Mouse (Mus musculus): Measurements from ENCODE around the gene Cyp46a1. TPM values are rescaled to one million over a fixed set of nuclear protein-coding genes. Genes with fewer than 3 reads are reported as not detected.

Gene Cyp46a1
- polyA plus RNA-seq, 1 experiment from 2014 or later, result 0.09 TPM

- no peak overlapping the region for H3K27ac ChIP-seq (replicated peaks)
- no peaks in the 10 kb centered on the region for H3K4me1 ChIP-seq (replicated peaks)
- H3K4me3 ChIP-seq (replicated peaks), result no peak overlapping the region
- 54% methylated on average over 7 of the region's 7 CpGs for WGBS (ENCODE audit: insufficient replicate concordance)
- ATAC-seq (ENCODE audit: insufficient read depth), result no peak
- H3K9ac ChIP-seq, result no peak overlapping the region
- H3K9me3 ChIP-seq (replicated peaks), result no peaks in the 10 kb centered on the region
- no peaks in the 10 kb centered on the region for H3K27me3 ChIP-seq
- H3K36me3 ChIP-seq (replicated peaks), result no peaks in the 10 kb centered on the region
- no peak overlapping the region for H3K4me2 ChIP-seq
Measured at GRCm38 (mm10) chr12:108365868-108366267, 31.7 kb downstream of the Cyp46a1 start.

GRCm38 (mm10) chr12:108367909-108368308 is 33.7 kb downstream of the Cyp46a1 start:
- H3K4me3 ChIP-seq (replicated peaks), result no peak overlapping the region
- H3K9ac ChIP-seq, result no peak overlapping the region
- H3K4me1 ChIP-seq (replicated peaks), result no peaks in the 10 kb centered on the region
- H3K4me2 ChIP-seq, result no peak overlapping the region
- no peak for ATAC-seq (ENCODE audit: insufficient read depth)
- H3K27ac ChIP-seq (replicated peaks), result no peak overlapping the region
- 57% methylated on average over 2 of the region's 2 CpGs for WGBS (ENCODE audit: insufficient replicate concordance)
- H3K36me3 ChIP-seq (replicated peaks), result no peaks in the 10 kb centered on the region
- H3K9me3 ChIP-seq (replicated peaks), result no peaks in the 10 kb centered on the region
- H3K27me3 ChIP-seq, result no peaks in the 10 kb centered on the region

GRCm38 (mm10) chr12:108368921-108369320 is 34.7 kb downstream of the Cyp46a1 start:
- ATAC-seq (ENCODE audit: insufficient read depth), result no peak
- Histone ChIP-seq H3K9ac (no peak overlapping the region), H3K27me3 (no peaks in the 10 kb centered on the region), H3K4me1 (replicated peaks) (no peaks in the 10 kb centered on the region), H3K4me3 (replicated peaks) (no peak overlapping the region), H3K36me3 (replicated peaks) (no peaks in the 10 kb centered on the region), H3K9me3 (replicated peaks) (no peaks in the 10 kb centered on the region), H3K27ac (replicated peaks) (no peak overlapping the region), H3K4me2 (no peak overlapping the region)
- WGBS (ENCODE audit: insufficient replicate concordance), result 45% methylated on average over 5 of the region's 5 CpGs

DNA sequence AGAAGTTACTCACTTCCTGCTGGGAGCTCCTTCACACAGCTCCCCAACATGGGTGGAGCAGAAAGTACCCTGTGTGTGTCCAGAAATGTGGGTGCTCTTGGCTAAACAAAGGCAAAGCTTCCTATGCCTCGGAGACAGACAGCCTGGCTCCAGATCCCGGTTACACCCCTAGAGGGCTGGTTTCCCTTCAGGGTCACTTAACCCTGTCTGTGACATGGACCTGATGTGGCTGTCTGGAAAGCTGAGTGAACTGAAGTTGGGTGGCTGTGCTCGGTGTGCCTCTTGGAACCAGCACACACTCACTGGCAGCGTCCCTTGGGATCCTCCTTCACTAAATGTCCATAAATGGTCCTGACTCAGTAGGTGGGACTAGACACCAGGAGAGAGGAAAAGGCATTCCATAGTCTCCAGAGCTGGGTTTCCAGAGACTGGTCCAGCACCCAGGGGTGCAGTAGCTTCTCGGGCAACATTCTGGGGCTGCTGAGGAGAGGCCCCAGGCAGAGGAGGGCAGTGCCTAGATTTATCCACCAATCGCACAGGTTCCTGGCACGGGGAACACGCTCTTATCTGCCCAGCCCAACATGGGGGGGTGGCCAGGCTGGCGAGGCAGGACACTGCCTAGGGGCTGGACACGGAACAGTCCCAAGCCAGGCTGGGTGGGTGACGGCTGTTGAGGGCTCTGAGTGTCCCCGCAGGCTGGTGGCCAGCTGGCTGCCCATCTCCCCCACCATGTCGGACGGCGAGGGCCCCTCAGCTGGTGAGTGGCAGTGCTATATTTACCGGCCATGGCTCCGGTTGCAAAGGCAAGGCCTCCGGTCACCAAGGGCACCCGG is 36.6 kb downstream of the Cyp46a1 start, which contains the start of gene Eml1:
TSS of gene Eml1 (plus strand) at position 362 of the 833 bp plus-strand sequence.
- H3K4me2 ChIP-seq, result no peak within 1 kb of the TSS
- H3K9ac ChIP-seq, result no peak within 1 kb of the TSS
- H3K36me3 ChIP-seq (replicated peaks), result no peaks in the 10 kb centered on the region
- H3K27me3 ChIP-seq, result no peaks in the 10 kb centered on the region
- no peak within 1 kb of the TSS for H3K27ac ChIP-seq (replicated peaks)
- no peaks in the 10 kb centered on the region for H3K4me1 ChIP-seq (replicated peaks)
- WGBS (ENCODE audit: insufficient replicate concordance), result 41% methylated on average over 19 of the region's 19 CpGs
- no peaks in the 10 kb centered on the region for H3K9me3 ChIP-seq (replicated peaks)
- ATAC-seq (ENCODE audit: insufficient read depth), result peak; percentile 51; the same call in 1 of the 2 replicates
- H3K4me3 ChIP-seq (replicated peaks), result no peak within 1 kb of the TSS

- no peak overlapping the region for H3K27ac ChIP-seq (replicated peaks)
- WGBS (ENCODE audit: insufficient replicate concordance), result 48% methylated on average over 6 of the region's 6 CpGs
- no peak overlapping the region for H3K4me2 ChIP-seq
- H3K9me3 ChIP-seq (replicated peaks), result no peaks in the 10 kb centered on the region
- ATAC-seq (ENCODE audit: insufficient read depth), result no peak
- no peak overlapping the region for H3K9ac ChIP-seq
- H3K4me1 ChIP-seq (replicated peaks), result no peaks in the 10 kb centered on the region
- no peaks in the 10 kb centered on the region for H3K36me3 ChIP-seq (replicated peaks)
- no peak overlapping the region for H3K4me3 ChIP-seq (replicated peaks)
- H3K27me3 ChIP-seq, result no peaks in the 10 kb centered on the region
Measured at GRCm38 (mm10) chr12:108371429-108371765, 37.2 kb downstream of the Cyp46a1 start.

- no peak overlapping the region for H3K27ac ChIP-seq (replicated peaks)
- no peak overlapping the region for H3K4me2 ChIP-seq
- WGBS (ENCODE audit: insufficient replicate concordance), result 73% methylated on average over 17 of the region's 17 CpGs
- H3K4me1 ChIP-seq (replicated peaks), result no peaks in the 10 kb centered on the region
- no peak overlapping the region for H3K4me3 ChIP-seq (replicated peaks)
- H3K27me3 ChIP-seq, result no peaks in the 10 kb centered on the region
- no peak overlapping the region for H3K9ac ChIP-seq
- H3K9me3 ChIP-seq (replicated peaks), result no peaks in the 10 kb centered on the region
- no peak for ATAC-seq (ENCODE audit: insufficient read depth)
- H3K36me3 ChIP-seq (replicated peaks), result no peaks in the 10 kb centered on the region
Measured at GRCm38 (mm10) chr12:108372241-108372640, 38.1 kb downstream of the Cyp46a1 start.

GRCm38 (mm10) chr12:108373611-108374010 is 39.4 kb downstream of the Cyp46a1 start:
- no peaks in the 10 kb centered on the region for H3K4me1 ChIP-seq (replicated peaks)
- no peak overlapping the region for H3K4me2 ChIP-seq
- H3K27me3 ChIP-seq, result no peaks in the 10 kb centered on the region
- H3K9ac ChIP-seq, result no peak overlapping the region
- no peak overlapping the region for H3K27ac ChIP-seq (replicated peaks)
- no peaks in the 10 kb centered on the region for H3K36me3 ChIP-seq (replicated peaks)
- H3K9me3 ChIP-seq (replicated peaks), result no peaks in the 10 kb centered on the region
- ATAC-seq (ENCODE audit: insufficient read depth), result no peak
- WGBS (ENCODE audit: insufficient replicate concordance), result 54% methylated on average over 9 of the region's 9 CpGs
- no peak overlapping the region for H3K4me3 ChIP-seq (replicated peaks)

DNA sequence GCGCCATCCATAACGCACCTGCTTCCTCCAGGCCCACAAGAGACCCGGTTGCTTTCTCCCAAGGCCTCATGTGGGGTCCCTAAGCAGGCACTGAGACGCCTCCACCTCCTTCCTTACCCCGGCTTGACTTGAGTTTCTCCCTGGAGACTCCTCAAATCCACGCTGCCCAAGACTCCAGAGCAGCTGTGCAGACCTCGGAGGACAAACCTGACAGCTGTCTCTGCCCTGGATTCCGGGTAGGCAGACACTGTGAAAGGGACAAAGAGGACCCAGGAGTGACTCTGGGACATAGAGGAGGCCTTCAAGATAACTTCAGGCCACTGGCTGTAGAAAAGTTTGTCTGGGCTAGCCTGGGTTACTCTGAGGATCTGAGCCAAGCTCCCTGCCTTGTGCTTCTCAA is 40.5 kb downstream of the Cyp46a1 start:
- Histone ChIP-seq H3K4me1 (replicated peaks) (no peaks in the 10 kb centered on the region), H3K27me3 (no peaks in the 10 kb centered on the region), H3K9ac (no peak overlapping the region), H3K4me3 (replicated peaks) (no peak overlapping the region), H3K36me3 (replicated peaks) (no peaks in the 10 kb centered on the region), H3K9me3 (replicated peaks) (no peaks in the 10 kb centered on the region), H3K4me2 (no peak overlapping the region), H3K27ac (replicated peaks) (no peak overlapping the region)
- ATAC-seq (ENCODE audit: insufficient read depth), result no peak
- 50% methylated on average over 8 of the region's 8 CpGs for WGBS (ENCODE audit: insufficient replicate concordance)

- H3K9me3 ChIP-seq (replicated peaks), result no peaks in the 10 kb centered on the region
- no peaks in the 10 kb centered on the region for H3K36me3 ChIP-seq (replicated peaks)
- no peak overlapping the region for H3K27ac ChIP-seq (replicated peaks)
- 74% methylated on average over 13 of the region's 13 CpGs for WGBS (ENCODE audit: insufficient replicate concordance)
- H3K27me3 ChIP-seq, result no peaks in the 10 kb centered on the region
- no peak overlapping the region for H3K4me3 ChIP-seq (replicated peaks)
- H3K4me1 ChIP-seq (replicated peaks), result no peaks in the 10 kb centered on the region
- no peak for ATAC-seq (ENCODE audit: insufficient read depth)
- H3K9ac ChIP-seq, result no peak overlapping the region
- no peak overlapping the region for H3K4me2 ChIP-seq
Measured at GRCm38 (mm10) chr12:108378379-108379133, 44.4 kb downstream of the Cyp46a1 start.

- no peak for ATAC-seq (ENCODE audit: insufficient read depth)
- 67% methylated on average over 13 of the region's 13 CpGs for WGBS (ENCODE audit: insufficient replicate concordance)
- no peaks in the 10 kb centered on the region for H3K9me3 ChIP-seq (replicated peaks)
- no peak overlapping the region for H3K27ac ChIP-seq (replicated peaks)
- H3K9ac ChIP-seq, result no peak overlapping the region
- no peaks in the 10 kb centered on the region for H3K4me1 ChIP-seq (replicated peaks)
- no peaks in the 10 kb centered on the region for H3K36me3 ChIP-seq (replicated peaks)
- H3K27me3 ChIP-seq, result no peaks in the 10 kb centered on the region
- H3K4me3 ChIP-seq (replicated peaks), result no peak overlapping the region
- H3K4me2 ChIP-seq, result no peak overlapping the region
Measured at GRCm38 (mm10) chr12:108386476-108387232, 52.5 kb downstream of the Cyp46a1 start.

DNA sequence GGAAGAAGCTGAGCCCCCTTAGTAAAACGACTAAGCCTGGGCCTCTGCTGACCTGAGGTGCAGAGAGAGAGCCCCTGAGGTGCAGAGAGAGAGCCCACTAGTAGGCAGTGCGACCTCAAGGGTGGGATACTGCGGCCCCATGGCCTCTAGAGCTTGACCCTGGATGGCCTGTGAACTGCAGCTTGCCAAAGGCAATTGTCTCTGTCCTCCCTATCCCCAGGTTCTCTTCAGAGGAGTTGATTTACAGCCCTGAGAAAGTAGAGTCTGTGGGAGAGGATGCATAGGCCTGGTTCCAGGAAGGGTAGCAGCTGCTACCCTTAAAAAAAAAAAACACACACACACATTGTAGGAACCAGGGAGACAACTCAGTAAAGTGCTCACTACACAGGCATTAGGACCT is 55.5 kb downstream of the Cyp46a1 start:
- Histone ChIP-seq H3K4me1 (replicated peaks) (no peaks in the 10 kb centered on the region), H3K27ac (replicated peaks) (no peak overlapping the region), H3K9ac (no peak overlapping the region), H3K27me3 (no peaks in the 10 kb centered on the region), H3K4me3 (replicated peaks) (no peak overlapping the region), H3K4me2 (no peak overlapping the region), H3K9me3 (replicated peaks) (no peaks in the 10 kb centered on the region), H3K36me3 (replicated peaks) (no peaks in the 10 kb centered on the region)
- no peak for ATAC-seq (ENCODE audit: insufficient read depth)
- WGBS (ENCODE audit: insufficient replicate concordance), result 37% methylated on average over 3 of the region's 3 CpGs
